Mouse (Mus musculus) retina, postnatal 1 day (tissue): ENCODE measurements around the gene Shmt2.

Experiments used
- DNase-seq: peaks from one replicate; pipeline ENCODE4 v3.0.0-alpha.2; 2012

The Shmt2 gene

DNA sequence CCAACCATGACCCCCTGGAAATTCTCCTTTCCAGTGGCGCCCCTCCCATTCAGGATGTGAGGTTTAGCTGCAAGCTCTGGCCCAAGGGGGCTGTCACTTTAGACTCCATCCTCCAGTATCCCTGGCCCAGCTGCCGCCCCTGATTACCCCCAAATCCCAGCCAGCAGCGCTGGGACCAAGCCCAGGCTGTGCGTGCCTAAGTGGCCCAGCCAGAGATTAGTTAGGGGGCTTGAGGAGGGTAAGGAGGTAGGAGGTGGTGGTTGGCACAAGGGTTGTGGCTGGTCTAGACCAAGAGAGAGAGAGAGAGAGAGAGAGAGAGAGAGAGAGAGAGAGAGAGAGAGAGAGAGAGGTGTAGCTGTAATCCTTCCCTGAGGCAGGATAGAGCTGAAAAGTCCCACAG is 9.3 kb upstream of the Shmt2 start:
- peak; percentile 67 for DNase-seq

DNA sequence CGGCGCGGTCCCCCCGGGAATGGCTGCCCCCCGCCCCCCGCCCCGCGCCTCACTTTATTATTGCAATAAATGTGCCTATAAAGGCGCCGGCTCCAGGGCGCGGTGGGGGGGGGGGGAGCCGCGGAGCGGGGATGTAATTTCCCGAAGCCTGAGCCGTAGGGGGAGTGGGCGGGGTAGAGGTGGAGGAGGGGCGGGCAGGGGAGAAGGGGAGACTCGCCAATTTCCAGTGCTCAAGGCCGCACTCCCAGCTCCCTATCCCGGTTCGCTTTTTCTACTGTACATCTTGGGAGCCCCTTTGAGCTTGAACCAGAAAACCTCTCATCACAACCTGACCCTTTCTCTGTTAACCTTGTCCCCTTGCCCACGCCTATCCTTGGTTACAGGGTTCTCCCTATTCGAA is 8.7 kb upstream of the Shmt2 start:
- DNase-seq, result no peak

DNA sequence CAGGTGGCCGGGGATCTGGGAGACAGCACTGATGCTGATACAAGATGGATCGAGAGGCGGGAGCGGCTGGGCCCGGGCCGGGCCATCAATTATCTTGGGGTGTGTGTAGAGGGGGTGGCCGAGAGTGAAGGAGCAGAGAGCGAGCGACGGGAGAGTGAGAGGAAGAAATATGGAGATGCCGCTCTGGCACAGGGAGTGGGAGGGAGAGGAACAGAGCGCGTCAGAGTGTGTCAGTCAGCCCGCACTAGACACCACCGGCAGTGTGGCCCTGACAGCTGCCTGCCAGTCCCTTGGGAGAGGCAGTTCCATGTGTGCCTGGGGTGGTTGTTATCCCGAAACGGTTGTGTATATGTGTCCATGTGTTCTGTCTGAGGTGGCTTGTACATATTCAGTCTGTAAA is 5.2 kb upstream of the Shmt2 start:
- DNase-seq, result peak; percentile 48

DNA sequence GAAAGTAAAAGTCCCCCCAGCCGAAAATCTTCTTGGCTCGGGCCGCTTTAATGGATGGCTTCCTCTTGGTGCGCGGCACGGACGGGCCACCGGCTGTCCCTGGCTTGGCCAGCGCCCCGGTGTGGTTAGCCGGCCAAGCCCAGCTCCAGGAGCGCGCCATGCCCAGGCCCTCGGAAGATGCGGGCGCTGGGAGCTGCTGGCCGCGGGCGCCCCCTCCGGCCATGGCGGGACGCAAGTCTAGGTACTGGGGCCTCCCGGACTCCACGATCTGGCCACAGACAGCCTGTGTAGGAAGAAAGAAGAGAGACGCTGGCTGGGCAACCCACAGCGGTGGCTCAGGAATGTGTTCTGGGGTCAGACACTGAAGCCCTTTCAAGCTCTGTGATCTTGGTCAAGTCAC is 4.4 kb upstream of the Shmt2 start:
- DNase-seq, result peak; percentile 81

DNA sequence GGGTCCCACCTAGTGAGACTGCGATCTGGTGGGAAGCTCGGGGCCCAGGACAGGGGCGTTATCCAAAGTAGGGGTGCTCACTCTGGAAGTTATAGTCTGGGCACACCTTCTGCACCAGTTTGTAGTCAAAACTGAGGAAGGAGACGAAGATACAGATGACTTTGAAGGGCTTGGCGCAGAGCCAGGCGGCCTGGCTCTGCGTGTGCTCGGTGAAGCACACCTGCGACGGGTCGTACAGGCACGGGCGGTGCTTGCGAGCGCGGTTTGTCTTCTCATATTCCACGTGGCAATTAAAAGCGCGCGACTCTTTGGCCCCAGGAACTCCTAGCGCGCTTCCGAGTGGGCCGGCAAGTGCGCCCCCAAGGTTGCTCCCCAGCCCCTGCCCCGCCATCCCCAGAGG is 3.8 kb upstream of the Shmt2 start:
- DNase-seq, result no peak

DNA sequence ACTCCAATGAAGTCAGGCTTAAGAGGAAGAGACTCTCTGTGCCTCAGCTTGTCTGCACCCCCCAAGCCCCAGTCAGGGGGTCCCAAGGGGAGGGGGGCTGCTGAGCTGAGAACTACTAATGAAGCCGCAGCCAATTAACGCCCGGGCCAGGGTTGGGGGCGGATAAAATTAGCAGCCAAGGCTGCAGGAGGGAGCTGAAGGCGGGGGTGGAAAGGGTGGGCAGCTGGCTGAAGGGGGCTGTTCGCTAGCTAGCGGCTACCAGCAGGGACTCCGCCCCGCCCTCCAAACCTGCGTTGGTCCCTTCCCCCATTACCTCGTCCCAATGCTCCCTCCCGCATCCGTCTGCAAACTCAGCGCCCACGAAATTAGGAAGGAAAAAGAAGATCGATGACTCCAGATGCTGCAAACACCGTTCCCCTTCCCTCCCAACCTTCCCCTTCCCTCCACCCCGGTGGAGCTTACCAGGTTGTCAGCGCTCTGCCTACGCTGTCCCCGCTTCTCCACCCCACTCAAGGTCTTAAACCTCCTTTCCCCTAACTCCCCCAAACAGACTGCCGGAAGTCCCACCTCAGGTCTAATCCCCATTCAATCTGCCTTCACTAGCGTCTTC is 2.5 kb upstream of the Shmt2 start:
- peak; percentile 70 for DNase-seq

DNA sequence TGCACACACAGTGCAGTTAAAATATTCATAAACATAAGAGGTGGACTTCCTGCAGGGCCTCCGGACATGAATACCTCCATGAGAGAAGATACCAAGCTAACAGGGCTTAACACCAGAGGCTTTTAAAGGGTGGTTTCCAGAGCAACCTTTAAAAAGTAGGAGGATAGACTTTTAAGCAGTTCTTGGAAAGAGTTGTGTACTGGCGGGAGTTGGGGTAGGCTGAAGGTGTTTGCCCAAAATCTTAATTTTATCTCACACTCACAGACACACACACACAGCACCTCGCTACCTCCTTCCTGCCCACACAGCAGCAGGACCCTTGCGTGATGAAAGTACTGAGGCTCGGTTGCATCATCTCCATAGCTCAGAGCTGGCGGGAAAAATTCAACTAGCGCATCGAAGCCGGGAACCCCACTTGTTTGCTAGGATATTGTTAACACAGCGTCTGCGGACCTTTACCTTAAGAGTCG is 598 bp downstream of the Shmt2 start:
- no peak for DNase-seq

DNA sequence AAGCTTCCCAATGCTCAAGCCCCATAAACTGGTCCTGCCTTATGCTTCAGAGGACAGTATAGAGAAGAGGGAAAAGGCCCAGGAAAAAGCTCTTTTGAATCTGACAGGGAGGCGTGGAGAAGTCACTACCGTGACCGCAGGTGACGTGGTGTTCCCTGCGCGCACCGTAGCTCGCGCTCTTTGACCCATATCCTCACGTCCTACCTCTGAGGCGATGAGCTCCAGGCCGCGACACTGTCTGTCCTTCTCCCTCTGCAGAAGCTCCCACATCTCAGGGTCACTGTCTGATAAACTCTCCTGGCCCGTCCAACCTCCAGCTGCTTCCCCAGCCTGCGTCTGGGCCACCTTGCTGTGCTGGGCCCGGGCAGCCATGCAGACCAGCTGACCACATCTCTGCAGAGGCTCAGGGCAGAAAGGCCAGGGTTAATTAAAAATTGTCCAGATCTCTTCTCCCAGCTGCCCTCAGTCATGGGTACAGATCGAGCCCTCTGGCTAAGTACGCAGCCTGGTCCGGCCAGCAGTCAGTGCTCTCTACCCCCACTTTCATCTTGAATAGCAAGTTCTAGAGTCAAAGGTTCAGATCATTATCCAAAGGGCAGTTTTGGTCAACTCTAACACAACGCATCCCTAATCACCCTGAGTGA is 1.4 kb downstream of the Shmt2 start:
- no peak for DNase-seq

DNA sequence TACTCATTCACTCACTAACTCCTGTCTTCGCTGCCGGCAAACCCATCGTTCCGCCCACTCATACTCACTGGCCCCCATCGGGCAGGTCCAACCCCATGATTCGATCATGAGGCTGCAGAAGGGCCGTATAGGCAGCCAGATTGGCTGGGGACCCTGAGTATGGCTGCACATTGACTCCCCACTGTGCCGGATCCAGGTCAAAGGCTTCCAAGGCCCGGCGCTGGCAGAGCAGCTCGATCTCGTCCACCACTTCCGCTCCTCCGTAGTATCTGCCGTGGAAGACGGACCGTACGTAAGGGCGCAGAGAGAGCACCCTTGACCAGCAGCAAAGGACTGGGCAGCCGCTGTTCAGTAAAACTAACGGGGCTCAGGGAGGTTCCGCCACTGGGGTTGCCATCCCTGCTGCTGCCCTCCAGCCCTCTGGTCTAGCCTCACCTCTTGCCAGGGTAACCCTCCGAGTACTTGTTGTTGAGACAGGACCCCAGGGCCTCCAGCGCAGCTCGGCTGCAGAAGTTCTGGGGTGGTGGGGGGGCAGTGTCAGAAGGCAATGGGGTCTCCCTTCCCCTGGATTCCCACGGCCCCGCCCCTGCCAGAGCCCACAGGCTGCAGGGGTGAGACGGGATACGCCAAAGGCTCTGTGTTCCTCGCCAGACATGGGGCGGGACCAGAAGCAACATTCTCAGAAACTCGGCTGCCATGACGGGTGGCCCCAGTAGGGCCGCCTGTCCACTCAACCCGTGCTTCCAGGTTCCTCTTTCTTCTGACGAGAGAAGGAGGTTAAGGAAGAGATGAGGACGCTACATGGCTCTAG is 2.1 kb downstream of the Shmt2 start:
- no peak for DNase-seq

DNA sequence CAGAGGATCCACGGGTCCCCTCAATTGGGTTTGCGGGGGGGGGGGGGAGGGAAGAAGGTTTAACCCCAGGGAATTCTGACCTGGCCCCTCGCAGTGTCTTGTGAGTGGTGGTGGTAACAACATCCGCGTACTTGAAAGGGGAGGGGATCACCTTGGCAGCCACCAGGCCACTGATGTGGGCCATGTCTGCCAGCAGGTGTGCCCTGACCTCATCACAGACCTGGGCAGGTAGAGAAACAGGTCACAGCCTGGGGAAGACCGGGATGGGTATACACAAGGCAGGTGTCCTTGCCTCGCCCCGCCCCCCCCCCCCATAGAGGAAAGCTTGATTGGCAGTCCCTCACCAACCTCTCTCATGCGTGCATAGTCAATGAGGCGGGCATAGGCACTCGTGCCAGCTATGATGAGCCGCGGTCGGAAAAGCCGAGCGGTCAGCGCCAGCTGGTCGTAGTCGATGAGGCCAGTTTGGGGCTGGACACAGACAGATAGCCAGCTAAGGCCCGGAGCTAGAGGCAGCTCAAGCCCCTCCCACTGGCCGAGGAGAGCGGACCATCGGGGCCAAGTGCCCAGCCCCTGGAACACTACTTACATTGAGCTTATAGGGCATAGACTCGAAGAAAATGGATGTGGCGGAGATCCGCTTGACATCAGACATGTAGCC is 3.1 kb downstream of the Shmt2 start:
- DNase-seq, result no peak

DNA sequence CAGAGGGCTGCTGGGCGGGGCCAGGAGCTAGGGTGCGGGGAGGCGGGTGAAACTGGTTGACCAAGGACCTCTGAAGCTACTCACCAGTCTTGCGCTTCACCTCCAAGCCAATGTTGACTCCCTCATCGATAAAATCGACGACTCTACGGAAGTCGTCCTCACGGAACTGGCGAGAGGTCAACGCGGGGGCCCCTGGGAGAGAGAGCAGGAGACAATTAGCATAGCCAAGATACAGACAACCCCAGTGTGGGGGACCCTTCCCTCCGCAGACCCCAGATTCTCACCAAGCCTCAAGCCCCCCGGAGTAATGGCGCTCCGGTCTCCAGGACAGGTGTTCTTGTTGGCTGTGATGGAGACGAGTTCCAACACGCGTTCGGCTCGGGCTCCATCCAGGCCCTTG is 4.3 kb downstream of the Shmt2 start:
- DNase-seq, result no peak

DNA sequence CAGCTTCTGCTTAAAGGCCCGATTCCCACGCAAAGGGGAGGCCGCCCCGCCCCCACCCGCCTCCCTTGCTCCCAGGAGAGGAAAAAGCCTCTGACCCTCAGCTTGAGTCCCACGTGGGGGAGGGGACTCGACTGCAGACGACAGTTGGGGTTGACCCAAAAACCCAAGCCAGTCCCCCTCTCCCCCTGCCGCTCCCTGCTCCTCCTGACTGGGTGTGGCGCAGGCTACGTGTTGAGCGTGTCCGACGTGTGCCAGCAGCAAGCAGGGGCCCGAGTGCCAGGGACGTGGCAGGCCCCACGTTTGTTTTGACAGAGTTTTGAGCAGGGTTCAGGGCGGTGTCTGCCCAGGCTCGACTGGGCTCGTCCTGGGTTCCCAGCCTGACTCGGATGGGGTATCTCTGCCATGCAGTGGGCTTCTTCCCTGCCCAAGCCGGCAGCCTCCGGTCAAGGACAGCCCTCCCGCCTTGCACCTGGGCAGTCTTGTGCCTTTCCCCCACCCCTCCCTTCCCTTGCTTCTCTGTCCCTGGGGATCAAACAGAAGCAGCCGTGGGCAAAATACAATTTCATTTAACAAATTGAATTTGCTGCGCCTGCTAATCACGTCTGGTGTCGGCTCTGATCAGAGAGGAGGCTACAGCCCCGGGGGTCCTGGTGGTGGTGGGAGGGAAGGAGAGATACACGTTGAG is 5.5 kb downstream of the Shmt2 start:
- peak; percentile 96 for DNase-seq

DNA sequence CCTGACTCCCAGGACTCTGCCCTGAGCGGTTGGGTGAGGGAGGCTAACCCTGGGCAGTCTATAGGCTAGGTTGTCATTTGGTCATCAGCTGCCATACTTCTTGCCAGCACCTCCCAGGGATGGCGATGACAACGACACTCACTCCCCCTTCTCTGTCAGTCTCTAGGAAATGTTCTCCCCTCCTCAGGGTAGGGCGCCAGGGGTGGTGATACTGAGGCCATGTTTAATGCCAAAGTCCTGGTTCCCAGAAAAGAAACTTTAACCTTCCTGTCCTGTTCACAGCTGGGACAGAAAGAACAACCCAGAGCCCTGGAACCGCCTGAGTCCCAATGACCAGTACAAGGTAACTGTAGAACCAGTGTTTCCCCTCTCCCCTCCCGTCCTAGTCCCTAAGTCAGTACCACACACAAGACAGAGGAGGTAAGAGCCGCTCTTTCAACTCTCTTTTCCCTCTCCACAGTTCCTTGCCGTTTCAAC is 6.2 kb downstream of the Shmt2 start:
- DNase-seq, result no peak

DNA sequence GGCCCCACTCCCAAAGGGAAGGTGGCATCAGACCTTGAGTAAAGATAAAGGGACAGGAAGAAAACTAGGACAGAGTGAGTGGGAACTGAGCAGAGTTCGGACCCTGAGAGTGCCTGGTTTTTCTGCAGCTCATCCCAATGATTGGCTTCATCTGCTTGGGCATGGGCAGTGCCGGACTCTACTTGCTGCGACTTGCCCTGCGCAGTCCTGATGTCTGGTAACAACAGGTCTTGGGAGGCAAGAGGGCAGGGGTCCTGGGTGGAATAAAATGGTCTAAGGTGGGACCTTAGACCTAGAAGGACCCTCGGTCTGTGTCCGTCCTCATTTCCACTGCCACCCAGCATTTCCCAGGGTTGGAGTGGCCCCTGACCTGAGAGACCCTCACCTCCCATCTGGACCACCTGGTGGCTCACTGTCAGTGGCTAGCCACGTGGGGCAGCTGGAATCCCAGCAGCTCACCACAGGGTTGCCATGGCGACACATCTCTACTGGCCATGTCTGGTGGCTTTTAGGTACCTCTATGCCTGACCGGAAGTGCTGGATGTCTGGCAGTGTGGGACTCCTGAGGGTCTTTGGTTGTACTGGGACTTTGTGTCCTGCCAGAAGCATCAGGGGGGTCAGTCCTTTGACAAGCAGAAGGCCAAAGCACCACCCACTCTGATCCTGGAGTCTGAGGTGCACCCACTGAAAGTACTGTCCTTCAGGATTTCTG is 6.8 kb downstream of the Shmt2 start:
- peak; percentile 81 for DNase-seq

DNA sequence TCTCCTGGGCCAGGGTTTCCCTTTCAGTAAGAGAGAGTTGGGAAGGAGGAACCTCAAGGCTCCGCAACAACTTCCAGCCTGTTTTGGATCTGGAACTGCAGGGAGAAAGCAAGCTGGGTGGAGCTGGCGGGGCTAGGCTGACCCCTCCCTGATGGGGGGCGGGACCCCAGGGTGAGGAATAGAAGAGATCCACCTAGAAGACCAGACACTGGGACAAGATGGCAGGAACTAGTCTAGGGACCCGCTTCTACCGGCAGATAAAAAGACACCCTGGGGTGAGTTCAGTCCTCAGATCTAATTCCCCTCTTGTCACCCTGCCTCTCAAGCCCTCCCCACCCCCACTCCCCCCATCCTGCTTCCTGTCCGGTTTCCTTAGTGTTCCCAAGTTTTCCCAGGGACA is 7.5 kb downstream of the Shmt2 start, which contains the start of gene Ndufa4l2:
Ndufa4l2 (plus strand) TSS at position 204 of the 400 bp plus-strand sequence.
- DNase-seq, result peak; percentile 49

DNA sequence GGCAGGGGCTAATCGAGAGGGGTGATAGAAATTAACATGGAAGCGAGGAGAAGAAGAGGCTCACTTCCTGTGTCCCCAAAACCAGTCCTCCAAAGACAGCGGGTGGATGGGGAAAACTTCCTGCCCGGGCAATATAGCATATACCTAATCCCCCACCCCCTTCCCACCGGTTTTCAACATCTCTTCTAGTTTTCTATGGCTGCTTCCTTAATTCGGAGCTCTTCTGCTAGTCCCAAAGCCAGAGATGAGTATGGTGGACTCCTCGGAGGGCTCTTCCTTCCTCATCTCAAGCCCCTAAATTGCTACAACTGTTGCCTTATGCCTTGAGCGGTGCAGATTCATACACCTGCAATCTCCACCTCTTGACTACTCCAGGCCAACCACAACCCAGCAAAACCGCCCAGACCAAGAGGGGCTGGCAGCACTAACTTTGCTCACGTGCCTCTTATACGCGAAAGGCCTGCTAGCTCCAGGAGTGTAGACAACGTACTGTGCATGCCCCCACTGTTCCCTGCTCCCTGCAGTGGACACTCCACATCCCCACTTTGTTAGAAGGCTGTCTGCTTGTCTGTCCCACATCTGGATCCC is 8.0 kb downstream of the Shmt2 start:
- no peak for DNase-seq

DNA sequence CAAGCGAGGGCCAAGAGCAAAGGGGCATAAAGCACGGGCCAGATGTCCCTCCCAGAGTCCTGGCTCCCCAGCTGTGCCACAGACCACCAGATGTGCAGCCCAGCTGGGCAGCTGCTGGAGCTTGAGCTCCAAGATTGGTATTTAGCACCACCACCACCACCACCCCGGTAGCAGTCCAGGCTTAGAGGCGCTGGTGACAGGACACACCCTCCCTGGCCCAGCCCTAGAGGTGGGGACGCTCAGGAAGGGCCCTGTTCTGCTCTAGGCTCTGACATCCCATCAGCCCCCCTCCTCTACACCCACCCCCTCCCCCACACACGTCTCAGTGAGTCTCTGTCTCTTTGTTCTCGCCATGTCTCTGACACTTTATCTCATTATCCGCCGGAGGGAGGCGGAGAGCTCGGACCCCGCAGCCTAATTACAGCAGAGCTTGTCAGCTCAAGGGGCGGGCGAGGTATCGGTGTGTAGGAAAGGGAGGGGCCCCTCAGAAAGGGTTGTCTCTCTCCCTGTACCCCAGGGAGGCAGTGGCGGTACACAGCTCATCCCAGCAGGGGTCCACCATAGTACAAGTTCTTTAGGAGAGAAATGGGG is 8.6 kb downstream of the Shmt2 start:
- peak; percentile 92 for DNase-seq

DNA sequence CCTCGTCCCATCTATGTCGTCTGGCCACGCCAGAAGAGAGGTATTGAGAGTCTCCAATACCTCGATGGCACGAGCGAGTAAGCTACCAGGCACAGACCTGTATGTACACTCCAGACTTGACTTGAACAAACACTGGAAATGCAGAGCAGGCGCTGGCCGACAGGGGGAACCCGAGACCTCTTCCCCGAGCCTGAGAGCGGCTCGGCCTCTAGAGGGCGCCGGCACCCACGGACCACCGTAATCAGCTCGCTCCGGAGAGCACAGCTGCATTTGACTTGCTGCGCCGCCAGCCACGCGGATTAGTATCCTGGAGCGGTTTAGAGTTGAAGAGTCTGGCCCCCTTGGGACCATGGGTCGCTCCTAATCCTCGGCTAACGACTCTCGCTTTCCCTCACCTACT is 9.4 kb downstream of the Shmt2 start:
- DNase-seq, result peak; percentile 96

DNA sequence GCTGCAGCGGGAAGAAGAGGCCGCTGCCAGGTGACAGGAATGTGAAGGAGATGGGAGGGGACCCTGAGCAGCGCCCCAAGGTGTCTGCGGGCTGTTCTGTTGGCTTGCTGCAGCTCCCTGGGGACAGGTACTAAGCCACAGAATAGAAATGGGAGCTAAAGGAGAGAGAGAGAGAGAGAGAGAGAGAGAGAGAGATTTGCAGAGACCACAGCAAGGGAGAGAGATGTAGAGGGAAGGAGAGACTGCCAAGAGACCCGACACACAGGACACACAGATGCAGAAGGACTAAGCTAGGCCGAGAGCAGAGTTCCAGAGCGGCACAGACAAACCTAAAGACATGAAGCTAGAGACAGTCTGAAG is 10.0 kb downstream of the Shmt2 start:
- no peak for DNase-seq

DNA sequence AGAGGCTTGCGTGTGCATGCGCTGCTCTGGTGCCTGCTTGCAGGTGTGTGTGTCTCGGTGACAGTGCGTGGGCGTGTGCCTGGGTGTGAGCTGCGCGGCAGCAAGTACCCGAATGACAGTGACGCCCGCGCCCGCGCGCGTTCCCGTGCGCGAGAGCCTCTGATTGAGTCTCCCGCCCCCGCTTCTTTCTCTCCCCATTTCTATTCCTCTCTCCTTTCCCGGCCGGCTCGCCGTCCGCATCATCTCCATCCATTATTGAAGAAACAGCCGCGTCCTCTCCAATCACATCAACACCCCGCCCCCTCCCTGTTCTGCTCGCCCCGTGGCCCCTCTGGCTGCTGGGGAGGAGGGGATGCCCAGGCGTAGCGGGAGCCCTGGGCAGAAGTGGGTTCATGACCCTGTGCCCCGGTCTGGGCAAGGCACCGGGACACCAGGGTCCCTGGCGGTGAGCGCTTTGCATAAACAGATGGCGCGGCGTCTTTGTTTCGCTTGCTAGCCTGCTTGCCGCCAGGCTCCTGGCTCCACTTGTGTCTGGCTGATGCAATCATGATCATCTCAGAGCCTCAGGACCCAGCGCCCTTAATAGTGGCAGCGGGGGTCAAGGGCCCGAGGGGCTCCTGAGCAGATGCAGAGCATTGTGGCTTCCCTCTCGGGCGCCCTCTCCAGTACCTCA is 10.5 kb downstream of the Shmt2 start:
- DNase-seq, result peak; percentile 90
